Mouse (Mus musculus): ENCODE measurements around the gene Slc25a20. TPM values are rescaled to one million over a fixed set of nuclear protein-coding genes. Genes with fewer than 3 reads are reported as not detected.

Slc25a20 gene
- total RNA-seq, 2 experiments from 2014 or later: 222 to 228 TPM

GRCm38 (mm10) chr9:108673151-108673550 is 11.3 kb downstream of the Slc25a20 start:
- intact Hi-C loops (cut with DNase I): no loop called here
- peak in 1 of 2 experiments; percentile 18 for DNase-seq

- intact Hi-C loops (cut with DNase I): no loop called here
- no peak for DNase-seq
Measured at GRCm38 (mm10) chr9:108680026-108680425, 18.1 kb downstream of the Slc25a20 start.

- DNase-seq: no peak
- intact Hi-C loops (cut with DNase I): no loop called here
Measured at GRCm38 (mm10) chr9:108686475-108686887, 24.6 kb downstream of the Slc25a20 start.

- DNase-seq: no peak
- intact Hi-C loops (cut with DNase I): no loop called here
Measured at GRCm38 (mm10) chr9:108687181-108687580, 25.3 kb downstream of the Slc25a20 start.

- no peak for DNase-seq
- intact Hi-C loops (cut with DNase I): no loop called here
Measured at GRCm38 (mm10) chr9:108687686-108688085, 25.8 kb downstream of the Slc25a20 start.

- DNase-seq: no peak
Measured at GRCm38 (mm10) chr9:108688451-108688850, 26.6 kb downstream of the Slc25a20 start.

GRCm38 (mm10) chr9:108689106-108689505 is 27.2 kb downstream of the Slc25a20 start, which contains the start of gene Prkar2a:
TSS of gene Prkar2a (plus strand) at chr9:108689314.
- DNase-seq: no peak
- intact Hi-C loops (cut with DNase I): no loop called here

More at GRCm38 (mm10) chr9:108688451-108688850, 26.6 kb downstream of the Slc25a20 start:
- intact Hi-C loops (cut with DNase I): no loop called here

- no peak for DNase-seq
- intact Hi-C loops (cut with DNase I): no loop called here
Measured at GRCm38 (mm10) chr9:108689993-108690392, 28.1 kb downstream of the Slc25a20 start.

GRCm38 (mm10) chr9:108690914-108691313 is 29.0 kb downstream of the Slc25a20 start:
- intact Hi-C loops (cut with DNase I): no loop called here
- no peak for DNase-seq

GRCm38 (mm10) chr9:108691371-108691770 is 29.5 kb downstream of the Slc25a20 start:
- intact Hi-C loops (cut with DNase I): no loop called here
- DNase-seq: no peak

- intact Hi-C loops (cut with DNase I): no loop called here
- DNase-seq: peak; percentile 93 to 94
Measured at GRCm38 (mm10) chr9:108691846-108692225, 29.9 kb downstream of the Slc25a20 start.

- intact Hi-C loops (cut with DNase I): no loop called here
- DNase-seq: peak; percentile 61
Measured at GRCm38 (mm10) chr9:108692226-108693041, 30.5 kb downstream of the Slc25a20 start.

- intact Hi-C loops (cut with DNase I): no loop called here
- DNase-seq: no peak
Measured at GRCm38 (mm10) chr9:108693946-108694345, 32.1 kb downstream of the Slc25a20 start.

- DNase-seq: no peak
- intact Hi-C loops (cut with DNase I): no loop called here
Measured at GRCm38 (mm10) chr9:108694533-108694932, 32.6 kb downstream of the Slc25a20 start.

- no peak for DNase-seq
- intact Hi-C loops (cut with DNase I): no loop called here
Measured at GRCm38 (mm10) chr9:108702476-108702875, 40.6 kb downstream of the Slc25a20 start.

GRCm38 (mm10) chr9:108703373-108704110 is 41.7 kb downstream of the Slc25a20 start:
- DNase-seq: peak; percentile 17 to 48
- intact Hi-C loops (cut with DNase I): no loop called here

- intact Hi-C loops (cut with DNase I): no loop called here
- peak; percentile 9 to 11 for DNase-seq
Measured at GRCm38 (mm10) chr9:108704591-108704990, 42.7 kb downstream of the Slc25a20 start.

- DNase-seq: no peak
- intact Hi-C loops (cut with DNase I): no loop called here
Measured at GRCm38 (mm10) chr9:108707212-108707611, 45.3 kb downstream of the Slc25a20 start.

- no peak for DNase-seq
- intact Hi-C loops (cut with DNase I): no loop called here
Measured at GRCm38 (mm10) chr9:108708833-108709232, 46.9 kb downstream of the Slc25a20 start.

GRCm38 (mm10) chr9:108710767-108711166 is 48.9 kb downstream of the Slc25a20 start:
- intact Hi-C loops (cut with DNase I): no loop called here
- DNase-seq: no peak

- DNase-seq: no peak
Measured at GRCm38 (mm10) chr9:108716199-108716598, 54.3 kb downstream of the Slc25a20 start.

More at GRCm38 (mm10) chr9:108716199-108716598, 54.3 kb downstream of the Slc25a20 start:
- intact Hi-C loops (cut with DNase I): no loop called here

Data from heart, postnatal 14 days (tissue).